Mouse (Mus musculus) spleen, embryonic (tissue): ENCODE measurements around the gene Gm28374.

Experiments
- CTCF ChIA-PET: fragments of 350-600 bp; sonication (Branson Sonifier 250); formaldehyde crosslinking; loops from one replicate; lab custom pipeline; 2022; lab: Charles Lee

Gm28374 gene

GRCm38 (mm10) chr19:6029426-6029825, 52.6 kb downstream of the Gm28374 start:
- CTCF ChIA-PET, result no interaction called here

GRCm38 (mm10) chr19:6028991-6029390, 53.1 kb downstream of the Gm28374 start:
- CTCF ChIA-PET, result no interaction called here
